Mouse (Mus musculus): ENCODE data around the gene Clcnka.

GRCm38 (mm10) chr4:141379674-141380073, 18.9 kb downstream of the Clcnka start:
- TF ChIP-seq CTCF (IDR thresholded peaks at IDR 0.05; ENCODE audit: borderline replicate concordance, control insufficient read depth, extremely low read depth, insufficient read depth, low read length, poor library complexity) (no peak), POLR2A (IDR thresholded peaks at IDR 0.05; ENCODE audit: control insufficient read depth, extremely low read depth, insufficient read depth, low read length, poor library complexity) (no peak)
